Mouse (Mus musculus) forebrain, embryonic 10.5 days (tissue): Measurements from ENCODE around the gene Gm10198. TPM values are rescaled to one million over a fixed set of nuclear protein-coding genes. Genes with fewer than 3 reads are reported as not detected.

ENCODE experiments used
- DNase-seq: peaks from one replicate; pipeline ENCODE4 v3.0.0-alpha.2; 2017; ENCODE audit warnings: low spot score; ENCODE audit errors: extremely low spot score
- H3K27ac ChIP-seq: fragments of 300-500 bp; sonication (generic); 2 replicates; pipeline ENCODE4 v1.5.1; 2016; ENCODE audit warnings: mild to moderate bottlenecking
- H3K27me3 ChIP-seq: fragments of 300-500 bp; sonication (generic); 2 replicates; pipeline ENCODE4 v1.6.1; 2016; ENCODE audit warnings: mild to moderate bottlenecking; ENCODE audit not compliant: poor library complexity, severe bottlenecking
- H3K36me3 ChIP-seq: fragments of 300-500 bp; sonication (generic); replicated peaks from 2 replicates; pipeline ENCODE4 v1.6.1; 2016; ENCODE audit warnings: mild to moderate bottlenecking, moderate library complexity
- H3K4me1 ChIP-seq: fragments of 300-500 bp; sonication (generic); 2 replicates; pipeline ENCODE4 v1.6.1; 2016
- H3K4me3 ChIP-seq: fragments of 300-500 bp; sonication (generic); 2 replicates; pipeline ENCODE4 v1.5.1; 2016; ENCODE audit warnings: mild to moderate bottlenecking, moderate library complexity
- H3K9me3 ChIP-seq: fragments of 300-500 bp; sonication (generic); 2 replicates; pipeline ENCODE4 v1.6.1; 2016; ENCODE audit warnings: mild to moderate bottlenecking, moderate library complexity
- WGBS: fragments of 180-500 bp; shearing (Covaris S2); methylation state at CpG from one replicate; pipeline ENCODE4 v1.1.7; 2016; 5-methylcytosine and 5-hydroxymethylcytosine counted together
- polyA plus RNA-seq: library from polyadenylated mRNA; unstranded; fragments of >200 nt; fragmentation: Nextera tagmentation; extraction: Ambion mirVana; gene quantifications from 2 replicates; pipeline ENCODE4 v1.2.1, GENCODE M21; 2016

The Gm10198 gene
- not detected in 2 replicates for polyA plus RNA-seq

- no peak for DNase-seq
- H3K36me3 ChIP-seq = no peaks in the 10 kb centered on the region
Measured at GRCm38 (mm10) chr13:111592485-111592884, at the start of gene Gm10198. Gene Gm10198 (plus strand): TSS chr13:111592785.

DNA sequence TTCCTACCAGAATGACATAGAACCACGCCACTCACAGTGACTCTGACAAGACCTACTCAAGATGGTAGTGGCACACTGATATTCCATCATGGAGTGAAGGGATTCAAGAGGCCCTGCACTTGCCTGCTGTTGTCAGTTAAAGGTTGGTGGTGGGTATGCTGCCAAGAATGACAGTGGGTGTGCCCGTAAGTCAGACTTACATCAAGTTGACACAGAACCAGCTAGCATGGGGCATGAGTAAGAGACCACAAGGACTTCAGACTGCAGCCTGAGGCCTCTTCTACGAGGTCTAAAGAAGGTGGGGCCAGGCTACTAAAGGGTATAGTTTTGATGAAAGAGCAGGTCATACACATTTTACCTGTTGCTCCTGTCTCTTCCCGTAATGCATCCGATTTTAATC is 47.3 kb upstream of the Gm10198 start:
- no peak for DNase-seq
- 89% methylated on average over 5 of the region's 5 CpGs for WGBS
- H3K36me3 ChIP-seq = no peaks in the 10 kb centered on the region
- no peaks in the 10 kb centered on the region for H3K27me3 ChIP-seq
- no peaks in the 10 kb centered on the region for H3K9me3 ChIP-seq
- no peak overlapping the region for H3K27ac ChIP-seq
- H3K4me3 ChIP-seq = no peak overlapping the region
- no peaks in the 10 kb centered on the region for H3K4me1 ChIP-seq

More at GRCm38 (mm10) chr13:111592485-111592884, at the start of gene Gm10198:
- Histone ChIP-seq H3K4me1 (no peaks in the 10 kb centered on the region), H3K27me3 (no peaks in the 10 kb centered on the region), H3K4me3 (no peak within 1 kb of the TSS), H3K27ac (no peak within 1 kb of the TSS), H3K9me3 (no peaks in the 10 kb centered on the region)

GRCm38 (mm10) chr13:111552769-111553168 is 39.8 kb upstream of the Gm10198 start:
- 91% methylated on average over 7 of the region's 7 CpGs for WGBS
- DNase-seq = no peak
- no peaks in the 10 kb centered on the region for H3K36me3 ChIP-seq

DNA sequence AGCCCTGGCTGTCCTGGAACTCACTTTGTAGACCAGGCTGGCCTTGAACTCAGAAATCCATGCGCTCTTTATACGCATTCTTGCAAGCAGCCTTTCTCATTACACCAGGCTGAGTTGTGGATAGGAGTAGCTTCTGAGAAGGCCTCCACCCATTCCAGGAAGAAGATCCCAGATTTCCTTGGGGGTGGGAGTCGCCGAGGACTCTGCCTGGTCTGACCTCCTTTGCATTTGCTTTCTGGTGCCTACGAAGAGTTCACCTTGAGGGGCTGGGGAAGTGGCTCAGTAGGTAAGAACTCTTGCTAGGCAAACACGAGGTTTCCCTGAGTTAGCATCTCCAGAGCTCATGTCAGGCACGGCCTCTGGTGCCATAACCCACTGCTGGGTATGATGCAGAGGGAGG is 39.4 kb upstream of the Gm10198 start:
- 93% methylated on average over 7 of the region's 7 CpGs for WGBS
- no peak for DNase-seq
- peaks cover 6% of the 10 kb centered on the region; the same call in 1 of the 2 replicates for H3K4me1 ChIP-seq
- peaks cover 6% of the 10 kb centered on the region; the same call in 1 of the 2 replicates for H3K9me3 ChIP-seq
- H3K36me3 ChIP-seq = no peaks in the 10 kb centered on the region
- H3K27ac ChIP-seq = no peak overlapping the region
- H3K4me3 ChIP-seq = no peak overlapping the region
- H3K27me3 ChIP-seq = no peaks in the 10 kb centered on the region

More at GRCm38 (mm10) chr13:111552769-111553168, 39.8 kb upstream of the Gm10198 start:
- Histone ChIP-seq H3K4me3 (no peak overlapping the region), H3K9me3 (peaks cover 6% of the 10 kb centered on the region; the same call in 1 of the 2 replicates), H3K27me3 (no peaks in the 10 kb centered on the region), H3K4me1 (peaks cover 6% of the 10 kb centered on the region; the same call in 1 of the 2 replicates), H3K27ac (no peak overlapping the region)

DNA sequence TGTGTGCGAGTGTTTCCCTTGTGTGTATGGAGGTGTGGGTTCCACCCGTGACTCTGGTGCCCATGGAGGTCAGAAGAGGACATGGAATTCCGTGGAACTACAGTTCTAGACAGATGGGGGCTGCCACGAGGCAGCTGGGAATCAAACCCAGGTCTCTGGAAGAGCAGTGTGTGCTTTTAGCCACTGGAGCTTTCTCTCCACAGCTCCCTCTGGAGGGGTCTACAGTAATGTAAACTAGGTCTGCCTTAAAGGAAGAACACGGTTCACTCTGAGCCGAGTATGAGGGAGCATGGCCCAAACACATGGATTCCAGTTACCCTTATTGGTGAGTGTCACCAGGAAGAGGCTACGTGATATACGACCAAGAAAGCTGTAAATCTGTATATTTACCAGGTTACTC is 38.6 kb upstream of the Gm10198 start:
- DNase-seq = no peak
- Histone ChIP-seq H3K9me3 (peaks cover 6% of the 10 kb centered on the region; the same call in 1 of the 2 replicates), H3K36me3 (no peaks in the 10 kb centered on the region), H3K27ac (no peak overlapping the region), H3K4me1 (peaks cover 6% of the 10 kb centered on the region; the same call in 1 of the 2 replicates), H3K27me3 (no peaks in the 10 kb centered on the region), H3K4me3 (no peak overlapping the region)
- WGBS = 86% methylated on average over 8 of the region's 8 CpGs

DNA sequence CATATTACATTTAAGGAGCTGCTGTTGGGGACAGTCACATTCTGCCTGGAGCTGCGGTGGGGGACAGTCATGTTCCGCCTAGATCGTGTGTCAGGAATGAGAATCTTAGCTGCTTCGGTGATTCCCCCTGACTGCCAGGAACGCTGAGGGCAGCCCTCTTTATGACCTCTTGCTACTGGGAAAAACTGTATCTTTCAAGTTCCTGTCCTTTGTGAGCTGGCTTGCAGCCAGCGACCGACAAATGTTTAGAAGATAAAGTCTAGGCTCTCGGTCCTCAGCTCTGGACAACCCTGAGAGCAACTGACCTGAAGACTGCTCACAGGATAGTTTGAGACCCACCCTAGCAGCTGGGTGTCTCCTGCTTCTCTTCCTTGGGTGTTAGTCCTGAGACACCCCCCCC is 37.3 kb upstream of the Gm10198 start:
- Histone ChIP-seq H3K27me3 (no peaks in the 10 kb centered on the region), H3K4me3 (no peak overlapping the region), H3K9me3 (peaks cover 6% of the 10 kb centered on the region; the same call in 1 of the 2 replicates), H3K36me3 (no peaks in the 10 kb centered on the region), H3K27ac (no peak overlapping the region), H3K4me1 (peaks cover 6% of the 10 kb centered on the region; the same call in 1 of the 2 replicates)
- DNase-seq = no peak
- 59% methylated on average over 8 of the region's 8 CpGs for WGBS

DNA sequence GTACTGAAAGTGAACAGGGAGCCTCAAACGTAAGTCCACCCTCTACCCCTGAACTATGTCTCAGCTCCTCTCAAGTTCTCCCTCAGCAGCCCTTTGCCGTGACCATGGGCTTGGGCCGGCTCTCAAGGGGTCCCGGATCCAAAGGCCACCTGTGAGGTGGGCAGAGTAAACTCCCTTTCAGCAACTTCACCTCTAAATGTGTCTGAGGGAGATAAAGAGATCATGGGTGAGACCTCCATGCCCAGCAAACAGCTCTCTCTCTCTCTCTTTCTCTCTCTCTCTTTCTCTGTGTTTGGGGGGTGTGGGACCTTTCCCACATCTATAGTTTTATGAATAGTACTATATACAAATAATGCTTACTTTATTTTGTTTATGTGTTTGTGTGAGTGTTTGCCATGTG is 36.2 kb upstream of the Gm10198 start:
- DNase-seq = no peak
- WGBS = 83% methylated on average over 4 of the region's 4 CpGs
- H3K27me3 ChIP-seq = no peaks in the 10 kb centered on the region
- peaks cover 4% of the 10 kb centered on the region; the same call in 1 of the 2 replicates for H3K9me3 ChIP-seq
- peaks cover 6% of the 10 kb centered on the region; the same call in 1 of the 2 replicates for H3K4me1 ChIP-seq
- no peak overlapping the region for H3K4me3 ChIP-seq
- no peak overlapping the region for H3K27ac ChIP-seq
- H3K36me3 ChIP-seq = no peaks in the 10 kb centered on the region

GRCm38 (mm10) chr13:111560152-111560551 is 32.4 kb upstream of the Gm10198 start:
- Histone ChIP-seq H3K4me3 (no peak overlapping the region), H3K9me3 (peaks cover 4% of the 10 kb centered on the region; the same call in 1 of the 2 replicates), H3K27ac (no peak overlapping the region), H3K36me3 (no peaks in the 10 kb centered on the region), H3K4me1 (peaks cover 4% of the 10 kb centered on the region; the same call in 1 of the 2 replicates), H3K27me3 (no peaks in the 10 kb centered on the region)
- DNase-seq = no peak
- 86% methylated on average over 3 of the region's 3 CpGs for WGBS

- H3K4me3 ChIP-seq = no peak overlapping the region
- no peak for DNase-seq
- H3K36me3 ChIP-seq = no peaks in the 10 kb centered on the region
- H3K9me3 ChIP-seq = peaks cover 4% of the 10 kb centered on the region; the same call in 1 of the 2 replicates
- WGBS = 86% methylated on average over 5 of the region's 5 CpGs
- H3K4me1 ChIP-seq = no peaks in the 10 kb centered on the region
- H3K27ac ChIP-seq = no peak overlapping the region
- no peaks in the 10 kb centered on the region for H3K27me3 ChIP-seq
Measured at GRCm38 (mm10) chr13:111562595-111562994, 30.0 kb upstream of the Gm10198 start.

GRCm38 (mm10) chr13:111574196-111574595 is 18.4 kb upstream of the Gm10198 start:
- no peaks in the 10 kb centered on the region for H3K36me3 ChIP-seq
- no peak overlapping the region for H3K4me3 ChIP-seq
- no peaks in the 10 kb centered on the region for H3K27me3 ChIP-seq
- H3K27ac ChIP-seq = no peak overlapping the region
- H3K4me1 ChIP-seq = 0 out of 2 replicates have a peak, but pooled peaks cover 4% of the 10 kb centered on the region
- DNase-seq = no peak
- no peaks in the 10 kb centered on the region for H3K9me3 ChIP-seq
- WGBS = 50% methylated on average over 4 of the region's 4 CpGs

- Histone ChIP-seq H3K4me3 (no peak overlapping the region), H3K27ac (no peak overlapping the region), H3K36me3 (no peaks in the 10 kb centered on the region), H3K27me3 (no peaks in the 10 kb centered on the region), H3K4me1 (0 out of 2 replicates have a peak, but pooled peaks cover 4% of the 10 kb centered on the region), H3K9me3 (no peaks in the 10 kb centered on the region; the same call in 1 of the 2 replicates)
- whole genome bisulfite sequencing = 94% methylated on average over 11 of the region's 11 CpGs
- DNase-seq = no peak
Measured at GRCm38 (mm10) chr13:111577177-111577576, 15.4 kb upstream of the Gm10198 start.

- WGBS = 94% methylated on average over 10 of the region's 10 CpGs
- H3K27me3 ChIP-seq = no peaks in the 10 kb centered on the region
- H3K27ac ChIP-seq = no peak overlapping the region
- H3K36me3 ChIP-seq = no peaks in the 10 kb centered on the region
- 0 out of 2 replicates have a peak, but pooled peaks cover 4% of the 10 kb centered on the region for H3K4me1 ChIP-seq
- no peak for DNase-seq
- H3K9me3 ChIP-seq = no peaks in the 10 kb centered on the region; the same call in 1 of the 2 replicates
- no peak overlapping the region for H3K4me3 ChIP-seq
Measured at GRCm38 (mm10) chr13:111580054-111580453, 12.5 kb upstream of the Gm10198 start.

GRCm38 (mm10) chr13:111598111-111598510 is 5.5 kb downstream of the Gm10198 start:
- H3K4me3 ChIP-seq = no peak overlapping the region
- no peaks in the 10 kb centered on the region for H3K4me1 ChIP-seq
- no peaks in the 10 kb centered on the region for H3K27me3 ChIP-seq
- no peak overlapping the region for H3K27ac ChIP-seq
- H3K9me3 ChIP-seq = no peaks in the 10 kb centered on the region
- 88% methylated on average over 7 of the region's 7 CpGs for WGBS
- no peaks in the 10 kb centered on the region for H3K36me3 ChIP-seq
- DNase-seq = no peak
